Mouse (Mus musculus): ENCODE measurements around the gene Fam168a.

GRCm38 (mm10) chr7:100733051-100733813 is 26.8 kb downstream of the Fam168a start:
- TF ChIP-seq CTCF (IDR thresholded peaks at IDR 0.05; ENCODE audit: borderline replicate concordance, extremely low read depth, insufficient read depth, insufficient read length) (no peak), POLR2A (IDR thresholded peaks at IDR 0.05; ENCODE audit: borderline replicate concordance, extremely low read depth, insufficient read depth, insufficient read length, poor library complexity, severe bottlenecking) (no peak)

All from brain, embryonic 14.5 days (tissue).